Mouse (Mus musculus): ENCODE data around the gene Bri3. TPM values are rescaled to one million over a fixed set of nuclear protein-coding genes. Genes with fewer than 3 reads are reported as not detected.
A peak's percentile ranks its signal among the peaks of the same experiment; 100 is the strongest.
"Not testable (repeated sequence)": the region's sequence is repeated elsewhere in the genome, so short reads cannot be mapped to it uniquely, and the experiment has no call there.

The Bri3 gene
- polyA plus RNA-seq, 1 experiment: 90.6 TPM

- no peak for TF ChIP-seq CTCF (IDR thresholded peaks at IDR 0.05; ENCODE audit: borderline replicate concordance, insufficient read depth, low read length)
- TF ChIP-seq POLR2A (IDR thresholded peaks at IDR 0.05; ENCODE audit: low read depth, low read length): no peak
- Histone ChIP-seq H3K4me3 (ENCODE audit: insufficient read depth, low read length) (no peak overlapping the region), H3K27ac (ENCODE audit: insufficient read depth, low read length) (no peak overlapping the region), H3K4me1 (ENCODE audit: control insufficient read depth, insufficient read depth, low read length) (no peaks in the 10 kb centered on the region)
Measured at GRCm38 (mm10) chr5:144334010-144334409, 89.8 kb downstream of the Bri3 start.

- H3K4me1 ChIP-seq (ENCODE audit: control insufficient read depth, insufficient read depth, low read length); H3K27ac ChIP-seq (ENCODE audit: insufficient read depth, low read length); H3K4me3 ChIP-seq (ENCODE audit: insufficient read depth, low read length): not testable (repeated sequence)
Measured at GRCm38 (mm10) chr5:144335357-144335756, 91.1 kb downstream of the Bri3 start.

- Histone ChIP-seq H3K4me1 (ENCODE audit: control insufficient read depth, insufficient read depth, low read length) (no peaks in the 10 kb centered on the region), H3K4me3 (ENCODE audit: insufficient read depth, low read length) (no peak overlapping the region), H3K27ac (ENCODE audit: insufficient read depth, low read length) (no peak overlapping the region)
- TF ChIP-seq CTCF (IDR thresholded peaks at IDR 0.05; ENCODE audit: borderline replicate concordance, insufficient read depth, low read length) (no peak), POLR2A (IDR thresholded peaks at IDR 0.05; ENCODE audit: low read depth, low read length) (no peak)
Measured at GRCm38 (mm10) chr5:144338787-144339186, 94.5 kb downstream of the Bri3 start.

GRCm38 (mm10) chr5:144341085-144341484, 96.8 kb downstream of the Bri3 start:
- H3K27ac ChIP-seq (ENCODE audit: insufficient read depth, low read length): no peak overlapping the region
- H3K4me1 ChIP-seq (ENCODE audit: control insufficient read depth, insufficient read depth, low read length): no peaks in the 10 kb centered on the region
- no peak overlapping the region for H3K4me3 ChIP-seq (ENCODE audit: insufficient read depth, low read length)
- TF ChIP-seq CTCF (IDR thresholded peaks at IDR 0.05; ENCODE audit: borderline replicate concordance, insufficient read depth, low read length) (no peak), POLR2A (IDR thresholded peaks at IDR 0.05; ENCODE audit: low read depth, low read length) (no peak)

- H3K4me1 ChIP-seq (ENCODE audit: control insufficient read depth, insufficient read depth, low read length): no peaks in the 10 kb centered on the region
- TF ChIP-seq POLR2A (IDR thresholded peaks at IDR 0.05; ENCODE audit: low read depth, low read length): no peak
- no peak for TF ChIP-seq CTCF (IDR thresholded peaks at IDR 0.05; ENCODE audit: borderline replicate concordance, insufficient read depth, low read length)
- H3K27ac ChIP-seq (ENCODE audit: insufficient read depth, low read length): no peak overlapping the region
- no peak overlapping the region for H3K4me3 ChIP-seq (ENCODE audit: insufficient read depth, low read length)
Measured at GRCm38 (mm10) chr5:144344592-144344991, 100.4 kb downstream of the Bri3 start.

- H3K4me3 ChIP-seq (ENCODE audit: insufficient read depth, low read length): no peak overlapping the region
- no peak overlapping the region for H3K27ac ChIP-seq (ENCODE audit: insufficient read depth, low read length)
- TF ChIP-seq CTCF (IDR thresholded peaks at IDR 0.05; ENCODE audit: borderline replicate concordance, insufficient read depth, low read length) (no peak), POLR2A (IDR thresholded peaks at IDR 0.05; ENCODE audit: low read depth, low read length) (no peak)
- no peaks in the 10 kb centered on the region; the same call in 1 of the 2 replicates for H3K4me1 ChIP-seq (ENCODE audit: control insufficient read depth, insufficient read depth, low read length)
Measured at GRCm38 (mm10) chr5:144351185-144351584, 106.9 kb downstream of the Bri3 start.

GRCm38 (mm10) chr5:144352250-144353047, 108.2 kb downstream of the Bri3 start:
- TF ChIP-seq CTCF (IDR thresholded peaks at IDR 0.05; ENCODE audit: borderline replicate concordance, insufficient read depth, low read length): no peak
- no peak for TF ChIP-seq POLR2A (IDR thresholded peaks at IDR 0.05; ENCODE audit: low read depth, low read length)

GRCm38 (mm10) chr5:144356776-144357455, 112.7 kb downstream of the Bri3 start:
- no peak for TF ChIP-seq CTCF (IDR thresholded peaks at IDR 0.05; ENCODE audit: borderline replicate concordance, insufficient read depth, low read length)
- TF ChIP-seq POLR2A (IDR thresholded peaks at IDR 0.05; ENCODE audit: low read depth, low read length): no peak
- Histone ChIP-seq H3K27ac (ENCODE audit: insufficient read depth, low read length) (peak overlapping the region; percentile 59; the same call in 1 of the 2 replicates), H3K4me3 (ENCODE audit: insufficient read depth, low read length) (peak overlapping the region; percentile 72), H3K4me1 (ENCODE audit: control insufficient read depth, insufficient read depth, low read length) (no peaks in the 10 kb centered on the region; the same call in 1 of the 2 replicates)

More at GRCm38 (mm10) chr5:144352250-144353047, 108.2 kb downstream of the Bri3 start:
- Histone ChIP-seq H3K4me3 (ENCODE audit: insufficient read depth, low read length) (no peak overlapping the region), H3K27ac (ENCODE audit: insufficient read depth, low read length) (no peak overlapping the region), H3K4me1 (ENCODE audit: control insufficient read depth, insufficient read depth, low read length) (no peaks in the 10 kb centered on the region; the same call in 1 of the 2 replicates)

- TF ChIP-seq POLR2A (IDR thresholded peaks at IDR 0.05; ENCODE audit: low read depth, low read length) (no peak), CTCF (IDR thresholded peaks at IDR 0.05; ENCODE audit: borderline replicate concordance, insufficient read depth, low read length) (no peak)
Measured at GRCm38 (mm10) chr5:144357551-144357880, 113.3 kb downstream of the Bri3 start.

More at GRCm38 (mm10) chr5:144357551-144357880, 113.3 kb downstream of the Bri3 start:
- H3K4me3 ChIP-seq (ENCODE audit: insufficient read depth, low read length): peak overlapping the region; percentile 72
- no peaks in the 10 kb centered on the region; the same call in 1 of the 2 replicates for H3K4me1 ChIP-seq (ENCODE audit: control insufficient read depth, insufficient read depth, low read length)
- peak overlapping the region; percentile 59; the same call in 1 of the 2 replicates for H3K27ac ChIP-seq (ENCODE audit: insufficient read depth, low read length)
